Mouse (Mus musculus) adrenal gland, postnatal 10 days (tissue): Measurements from ENCODE around the gene St6galnac3. TPM values are rescaled to one million over a fixed set of nuclear protein-coding genes. Genes with fewer than 3 reads are reported as not detected.

ENCODE experiments used
- DNase-seq: peaks from one replicate; pipeline ENCODE4 v3.0.0; 2021; ENCODE audit warnings: mixed read lengths
- total RNA-seq, 2 experiments: library from RNA; stranded (reverse); gene quantifications; 2 replicates each; pipeline ENCODE4 v1.2.3; 2021

Gene St6galnac3
- total RNA-seq, 2 experiments from 2014 or later = 13.3 to 14.4 TPM

- peak; percentile 49 for DNase-seq
Measured at GRCm38 (mm10) chr3:153689793-153690291, 35.1 kb downstream of the St6galnac3 start.

- no peak for DNase-seq
Measured at GRCm38 (mm10) chr3:153687896-153688295, 37.1 kb downstream of the St6galnac3 start.

- DNase-seq = no peak
Measured at GRCm38 (mm10) chr3:153684909-153685308, 40.1 kb downstream of the St6galnac3 start.

GRCm38 (mm10) chr3:153682303-153682702 lies 42.7 kb downstream of the St6galnac3 start:
- no peak for DNase-seq

- DNase-seq = no peak
Measured at GRCm38 (mm10) chr3:153681720-153682119, 43.3 kb downstream of the St6galnac3 start.

- DNase-seq = no peak
Measured at GRCm38 (mm10) chr3:153675832-153676231, 49.1 kb downstream of the St6galnac3 start.

GRCm38 (mm10) chr3:153675073-153675472 lies 49.9 kb downstream of the St6galnac3 start:
- DNase-seq = peak; percentile 50

- DNase-seq = no peak
Measured at GRCm38 (mm10) chr3:153674359-153674758, 50.6 kb downstream of the St6galnac3 start.

- no peak for DNase-seq
Measured at GRCm38 (mm10) chr3:153673451-153673850, 51.5 kb downstream of the St6galnac3 start.

- no peak for DNase-seq
Measured at GRCm38 (mm10) chr3:153670953-153671674, 53.9 kb downstream of the St6galnac3 start.

- DNase-seq = no peak
Measured at GRCm38 (mm10) chr3:153669737-153670435, 55.1 kb downstream of the St6galnac3 start.

- DNase-seq = no peak
Measured at GRCm38 (mm10) chr3:153669329-153669728, 55.6 kb downstream of the St6galnac3 start.

GRCm38 (mm10) chr3:153668447-153669290 lies 56.3 kb downstream of the St6galnac3 start:
- DNase-seq = peak; percentile 56

GRCm38 (mm10) chr3:153664696-153665095 lies 60.3 kb downstream of the St6galnac3 start:
- no peak for DNase-seq

- DNase-seq = no peak
Measured at GRCm38 (mm10) chr3:153663841-153664427, 61.0 kb downstream of the St6galnac3 start.

GRCm38 (mm10) chr3:153662796-153663195 lies 62.2 kb downstream of the St6galnac3 start:
- no peak for DNase-seq

GRCm38 (mm10) chr3:153661927-153662326 lies 63.0 kb downstream of the St6galnac3 start:
- peak; percentile 71 for DNase-seq

- DNase-seq = no peak
Measured at GRCm38 (mm10) chr3:153659575-153660168, 65.3 kb downstream of the St6galnac3 start.

GRCm38 (mm10) chr3:153658051-153658777 lies 66.8 kb downstream of the St6galnac3 start:
- peak; percentile 46 for DNase-seq

GRCm38 (mm10) chr3:153655071-153655470 lies 69.9 kb downstream of the St6galnac3 start:
- peak; percentile 79 for DNase-seq

- DNase-seq = no peak
Measured at GRCm38 (mm10) chr3:153652850-153653249, 72.1 kb downstream of the St6galnac3 start.
